Mouse (Mus musculus): Measurements from ENCODE around the gene Zfp639. TPM values are rescaled to one million over a fixed set of nuclear protein-coding genes. Genes with fewer than 3 reads are reported as not detected.

Gene Zfp639
- polyA plus RNA-seq, 1 experiment = 25.6 TPM

GRCm38 (mm10) chr3:32537556-32537955 lies 27.5 kb downstream of the Zfp639 start:
- 77% methylated on average over 1 of the region's 1 CpGs for WGBS
- Histone ChIP-seq H3K4me1 (ENCODE audit: control insufficient read depth, insufficient read depth, low read length) (no peaks in the 10 kb centered on the region; the same call in 1 of the 2 replicates), H3K4me3 (replicated peaks; ENCODE audit: control insufficient read depth, low read depth, low read length) (no peak overlapping the region), H3K27ac (ENCODE audit: control insufficient read depth, insufficient read depth, low read depth, low read length, poor library complexity) (no peak overlapping the region)
- TF ChIP-seq POLR2A (IDR thresholded peaks at IDR 0.05; ENCODE audit: borderline replicate concordance, control insufficient read depth, low read depth, low read length) (no peak), CTCF (IDR thresholded peaks at IDR 0.05; ENCODE audit: control insufficient read depth, insufficient read depth, low read length) (no peak)

- 88% methylated on average over 5 of the region's 5 CpGs for WGBS
- TF ChIP-seq CTCF (IDR thresholded peaks at IDR 0.05; ENCODE audit: control insufficient read depth, insufficient read depth, low read length) (no peak), POLR2A (IDR thresholded peaks at IDR 0.05; ENCODE audit: borderline replicate concordance, control insufficient read depth, low read depth, low read length) (no peak)
- no peak overlapping the region for H3K27ac ChIP-seq (ENCODE audit: control insufficient read depth, insufficient read depth, low read depth, low read length, poor library complexity)
- no peaks in the 10 kb centered on the region; the same call in 1 of the 2 replicates for H3K4me1 ChIP-seq (ENCODE audit: control insufficient read depth, insufficient read depth, low read length)
- H3K4me3 ChIP-seq (replicated peaks; ENCODE audit: control insufficient read depth, low read depth, low read length) = no peak overlapping the region
Measured at GRCm38 (mm10) chr3:32538091-32538490, 28.0 kb downstream of the Zfp639 start.

- TF ChIP-seq CTCF (IDR thresholded peaks at IDR 0.05; ENCODE audit: control insufficient read depth, insufficient read depth, low read length) (0 out of 2 replicates have a peak, but pooled peaks have one; percentile 24), POLR2A (IDR thresholded peaks at IDR 0.05; ENCODE audit: borderline replicate concordance, control insufficient read depth, low read depth, low read length) (no peak)
- WGBS = 93% methylated on average over 1 of the region's 1 CpGs
- Histone ChIP-seq H3K4me3 (replicated peaks; ENCODE audit: control insufficient read depth, low read depth, low read length) (no peak overlapping the region), H3K27ac (ENCODE audit: control insufficient read depth, insufficient read depth, low read depth, low read length, poor library complexity) (no peak overlapping the region), H3K4me1 (ENCODE audit: control insufficient read depth, insufficient read depth, low read length) (no peaks in the 10 kb centered on the region)
Measured at GRCm38 (mm10) chr3:32553061-32553460, 43.0 kb downstream of the Zfp639 start.

- WGBS = 90% methylated on average over 6 of the region's 6 CpGs
- Histone ChIP-seq H3K4me3 (replicated peaks; ENCODE audit: control insufficient read depth, low read depth, low read length) (no peak overlapping the region), H3K27ac (ENCODE audit: control insufficient read depth, insufficient read depth, low read depth, low read length, poor library complexity) (no peak overlapping the region), H3K4me1 (ENCODE audit: control insufficient read depth, insufficient read depth, low read length) (no peaks in the 10 kb centered on the region)
- TF ChIP-seq CTCF (IDR thresholded peaks at IDR 0.05; ENCODE audit: control insufficient read depth, insufficient read depth, low read length) = no peak
- no peak for TF ChIP-seq POLR2A (IDR thresholded peaks at IDR 0.05; ENCODE audit: borderline replicate concordance, control insufficient read depth, low read depth, low read length)
Measured at GRCm38 (mm10) chr3:32563401-32563800, 53.3 kb downstream of the Zfp639 start.

Other genes with a start within 250 kb of the Zfp639 start
- gene Zmat3, start 144.2 kb upstream of the Zfp639 start, polyA plus RNA-seq (2011; ENCODE audit: insufficient read depth, insufficient read length, low replicate concordance, missing spikeins) = 1.3 and 6.0 TPM in 2 replicates
- 6.3 and 8.7 TPM in 2 replicates for gene Pik3ca, start 112.6 kb upstream of the Zfp639 start, polyA plus RNA-seq (2011; ENCODE audit: insufficient read depth, insufficient read length, low replicate concordance, missing spikeins)
- not detected in 2 replicates for gene Kcnmb3, start 18.0 kb upstream of the Zfp639 start, polyA plus RNA-seq (2011; ENCODE audit: insufficient read depth, insufficient read length, low replicate concordance, missing spikeins)
- gene Mfn1, start 19.2 kb downstream of the Zfp639 start, polyA plus RNA-seq (2011; ENCODE audit: insufficient read depth, insufficient read length, low replicate concordance, missing spikeins) = 20.9 and 23.4 TPM in 2 replicates
- 3.3 and 4.2 TPM in 2 replicates for gene Gnb4, start 106.3 kb downstream of the Zfp639 start, polyA plus RNA-seq (2011; ENCODE audit: insufficient read depth, insufficient read length, low replicate concordance, missing spikeins)
- gene Actl6a, start 196.0 kb downstream of the Zfp639 start, polyA plus RNA-seq (2011; ENCODE audit: insufficient read depth, insufficient read length, low replicate concordance, missing spikeins) = 62.6 and 65.0 TPM in 2 replicates
- 41.2 and 89.4 TPM in 2 replicates for gene Ndufb5, start 226.7 kb downstream of the Zfp639 start, polyA plus RNA-seq (2011; ENCODE audit: insufficient read depth, insufficient read length, low replicate concordance, missing spikeins)
- gene Mrpl47, start 227.3 kb downstream of the Zfp639 start, polyA plus RNA-seq (2011; ENCODE audit: insufficient read depth, insufficient read length, low replicate concordance, missing spikeins) = 12.5 and 38.7 TPM in 2 replicates